Mouse (Mus musculus): ENCODE results near the gene Tssk1. TPM values are rescaled to one million over a fixed set of nuclear protein-coding genes. Genes with fewer than 3 reads are reported as not detected.

The Tssk1 gene
- polyA plus RNA-seq, 1 experiment = 0.28 TPM

GRCm38 (mm10) chr16:17945081-17945831, 51.2 kb downstream of the Tssk1 start:
- Histone ChIP-seq H3K4me3 (ENCODE audit: insufficient read depth, low read depth, low read length) (no peak overlapping the region), H3K4me1 (ENCODE audit: control insufficient read depth, insufficient read depth, insufficient read length, low read length) (no peaks in the 10 kb centered on the region), H3K27ac (replicated peaks; ENCODE audit: low read depth, low read length) (no peak overlapping the region)

Other genes with a start within 250 kb of the Tssk1 start
- not detected in 2 replicates for gene Ccdc74a, start 247.8 kb upstream of the Tssk1 start, polyA plus RNA-seq (2012; ENCODE audit: insufficient read depth, insufficient read length, missing spikeins)
- 14.7 and 16.2 TPM in 2 replicates for gene Med15, start 161.3 kb upstream of the Tssk1 start, polyA plus RNA-seq (2012; ENCODE audit: insufficient read depth, insufficient read length, missing spikeins)
- 10.2 and 19.0 TPM in 2 replicates for gene Klhl22, start 134.6 kb upstream of the Tssk1 start, polyA plus RNA-seq (2012; ENCODE audit: insufficient read depth, insufficient read length, missing spikeins)
- gene Scarf2, start 96.9 kb upstream of the Tssk1 start, polyA plus RNA-seq (2012; ENCODE audit: insufficient read depth, insufficient read length, missing spikeins) = 0.92 and 1.8 TPM in 2 replicates
- not detected in 2 replicates for gene B830017H08Rik, start 61.1 kb upstream of the Tssk1 start, polyA plus RNA-seq (2012; ENCODE audit: insufficient read depth, insufficient read length, missing spikeins)
- 1.5 and 2.1 TPM in 2 replicates for gene Car15, start 55.9 kb upstream of the Tssk1 start, polyA plus RNA-seq (2012; ENCODE audit: insufficient read depth, insufficient read length, missing spikeins)
- gene Gm20518, start 2.6 kb upstream of the Tssk1 start, polyA plus RNA-seq (2012; ENCODE audit: insufficient read depth, insufficient read length, missing spikeins) = not detected in 2 replicates
- gene Dgcr2, start 4.3 kb downstream of the Tssk1 start, polyA plus RNA-seq (2012; ENCODE audit: insufficient read depth, insufficient read length, missing spikeins) = 15.5 and 17.6 TPM in 2 replicates
- not detected in 2 replicates for gene Tssk2, start 4.4 kb downstream of the Tssk1 start, polyA plus RNA-seq (2012; ENCODE audit: insufficient read depth, insufficient read length, missing spikeins)
- 8.3 and 8.8 TPM in 2 replicates for gene Ess2, start 17.1 kb downstream of the Tssk1 start, polyA plus RNA-seq (2012; ENCODE audit: insufficient read depth, insufficient read length, missing spikeins)
- gene Gsc2, start 20.8 kb downstream of the Tssk1 start, polyA plus RNA-seq (2012; ENCODE audit: insufficient read depth, insufficient read length, missing spikeins) = not detected in 2 replicates
- 1,001 and 1,166 TPM in 2 replicates for gene Slc25a1, start 34.0 kb downstream of the Tssk1 start, polyA plus RNA-seq (2012; ENCODE audit: insufficient read depth, insufficient read length, missing spikeins)
- gene Vpreb2, start 86.2 kb downstream of the Tssk1 start, polyA plus RNA-seq (2012; ENCODE audit: insufficient read depth, insufficient read length, missing spikeins) = not detected in 2 replicates
- gene Dgcr6, start 158.6 kb downstream of the Tssk1 start, polyA plus RNA-seq (2012; ENCODE audit: insufficient read depth, insufficient read length, missing spikeins) = 125 and 134 TPM in 2 replicates
- 14.8 and 27.5 TPM in 2 replicates for gene Prodh, start 196.0 kb downstream of the Tssk1 start, polyA plus RNA-seq (2012; ENCODE audit: insufficient read depth, insufficient read length, missing spikeins)
- gene Rtn4r, start 233.4 kb downstream of the Tssk1 start, polyA plus RNA-seq (2012; ENCODE audit: insufficient read depth, insufficient read length, missing spikeins) = not detected in 2 replicates